Mouse (Mus musculus) erythroblast, embryonic 14.5 days (primary cell): Measurements from ENCODE around the gene Olfr1373.
"Not testable (repeated sequence)": the region's sequence is repeated elsewhere in the genome, so short reads cannot be mapped to it uniquely, and the experiment has no call there.

Source experiments
- GATA1 ChIP-seq: IDR thresholded peaks from 2 replicates; pipeline ENCODE4 v1.6.1; 2012; ENCODE audit warnings: low read length, inconsistent platforms, mixed read lengths
- TAL1 ChIP-seq: IDR thresholded peaks from 3 replicates; pipeline ENCODE4 v1.6.1; 2012; ENCODE audit warnings: low read length, inconsistent platforms, mixed read lengths

DNA sequence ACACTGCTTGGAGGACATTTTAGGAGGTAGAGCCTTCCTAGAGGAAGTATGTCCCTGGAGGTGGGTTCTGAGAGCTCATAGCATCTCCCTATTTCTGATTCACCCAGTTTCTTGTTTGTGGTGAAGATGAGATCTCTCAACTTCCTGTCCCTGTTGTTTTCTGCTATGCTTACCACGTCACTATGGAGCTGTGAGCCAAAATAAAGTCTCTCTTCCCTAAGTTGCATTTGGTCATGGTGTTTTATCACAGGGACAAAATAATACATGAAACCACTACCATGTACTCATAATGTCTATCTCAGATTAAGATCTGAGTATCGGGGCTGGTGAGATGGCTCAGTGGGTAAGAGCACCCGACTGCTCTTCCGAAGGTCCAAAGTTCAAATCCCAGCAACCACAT lies 35.3 kb upstream of the Olfr1373 start:
- not testable (repeated sequence) for TF ChIP-seq GATA1, TAL1
